Mouse (Mus musculus) megakaryocyte-erythroid progenitor cell, adult 5-6 weeks (primary cell): ENCODE results near the gene Farp1. TPM values are rescaled to one million over a fixed set of nuclear protein-coding genes. Genes with fewer than 3 reads are reported as not detected.

Source experiments
- ATAC-seq: replicated peaks from 2 replicates; pipeline ENCODE4 v1.8.0; 2016; ENCODE audit warnings: mild to moderate bottlenecking, inconsistent platforms; ENCODE audit not compliant: severe bottlenecking, poor library complexity, low FRiP score, low TSS enrichment
- total RNA-seq, 2 experiments: library from RNA; stranded (forward) in 1 of 2; stranded (reverse) in 1 of 2; fragments of 200-1000, 215-1000 nt in 1 of 2; fragments of >200 nt in 1 of 2; fragmentation: Nextera tagmentation in 1 of 2; gene quantifications; 2 replicates each; pipeline ENCODE4 v1.2.3; 2014 to 2017

Farp1 gene
- total RNA-seq, 2 experiments from 2014 or later = not detected

- no peak for ATAC-seq
Measured at GRCm38 (mm10) chr14:121244104-121244503, 209.1 kb downstream of the Farp1 start.

DNA sequence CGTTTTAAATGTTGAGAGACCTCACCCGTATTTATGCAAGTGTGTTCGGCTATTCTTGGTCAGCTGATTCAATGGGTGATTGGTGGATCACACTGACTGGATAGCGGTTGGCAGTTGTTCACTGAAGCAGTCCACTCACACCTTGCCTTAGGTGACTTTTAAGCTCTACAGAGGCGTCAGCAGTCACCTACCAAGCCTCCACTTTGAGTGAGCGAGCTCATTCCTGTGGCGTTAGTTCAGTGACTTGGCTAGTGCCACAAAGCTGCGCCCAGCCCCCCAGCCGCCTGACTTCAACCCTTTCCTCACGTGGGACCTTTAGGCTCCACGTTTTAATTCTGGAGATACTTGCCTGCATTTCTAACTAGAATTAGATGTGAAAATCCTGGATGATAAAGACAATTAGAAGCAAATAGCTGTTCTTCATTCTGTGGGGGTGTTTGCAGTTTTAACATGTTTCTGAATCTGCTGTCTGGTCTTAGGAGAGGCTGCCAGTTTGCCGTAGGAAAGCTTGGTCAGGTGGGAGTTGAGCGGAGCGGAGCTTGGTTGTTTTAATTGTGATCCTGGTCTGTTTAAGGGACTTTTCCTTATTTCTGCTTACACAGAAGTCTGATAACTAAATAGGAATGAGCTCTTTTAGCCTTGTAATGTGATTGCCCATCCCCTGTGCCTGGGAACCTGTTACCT is 211.2 kb downstream of the Farp1 start:
- ATAC-seq = no peak

- ATAC-seq = no peak
Measured at GRCm38 (mm10) chr14:121247287-121247686, 212.3 kb downstream of the Farp1 start.

DNA sequence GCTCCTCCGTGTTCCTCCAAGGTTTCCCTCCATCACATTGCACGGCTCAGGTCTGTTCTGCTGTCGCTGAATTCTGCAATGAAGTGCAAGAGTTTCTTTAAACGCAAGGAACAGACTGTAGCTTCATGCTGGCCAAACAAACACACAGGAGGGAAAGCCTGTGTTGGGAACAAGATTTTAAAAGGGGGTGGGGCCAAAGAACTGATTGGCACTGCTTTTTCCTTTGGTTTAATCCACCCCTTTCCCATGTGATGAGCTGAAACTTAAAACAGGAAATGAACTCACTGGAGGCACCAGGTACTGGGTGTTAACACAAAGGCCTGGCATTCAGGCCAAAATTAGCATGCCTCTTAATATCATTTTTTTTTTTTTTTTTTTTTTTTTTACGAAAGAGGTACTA is 213.3 kb downstream of the Farp1 start:
- no peak for ATAC-seq

DNA sequence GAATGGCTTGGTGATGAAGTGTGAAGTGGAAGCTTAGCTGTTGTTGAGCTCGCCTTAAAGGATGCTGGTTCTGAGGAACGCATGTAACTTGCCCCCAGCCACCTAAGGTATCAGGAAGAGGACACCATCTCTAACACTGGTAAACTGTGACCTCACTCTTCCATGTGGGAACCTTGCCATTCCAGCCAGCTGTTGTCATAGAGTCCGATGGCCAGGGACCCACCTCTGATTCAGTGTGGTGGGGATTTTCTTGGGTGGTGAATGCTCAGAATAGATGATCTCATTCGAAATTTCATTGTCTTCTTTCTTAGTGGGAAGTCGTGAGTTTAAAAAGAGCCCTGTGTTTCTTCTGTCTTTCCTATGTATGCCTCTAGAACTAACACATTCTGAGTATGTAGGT is 216.1 kb downstream of the Farp1 start:
- no peak for ATAC-seq

- no peak for ATAC-seq
Measured at GRCm38 (mm10) chr14:121251708-121252107, 216.7 kb downstream of the Farp1 start.

- no peak for ATAC-seq
Measured at GRCm38 (mm10) chr14:121252542-121252941, 217.5 kb downstream of the Farp1 start.

- no peak for ATAC-seq
Measured at GRCm38 (mm10) chr14:121254869-121255268, 219.9 kb downstream of the Farp1 start.

- no peak for ATAC-seq
Measured at GRCm38 (mm10) chr14:121255469-121255868, 220.5 kb downstream of the Farp1 start.

DNA sequence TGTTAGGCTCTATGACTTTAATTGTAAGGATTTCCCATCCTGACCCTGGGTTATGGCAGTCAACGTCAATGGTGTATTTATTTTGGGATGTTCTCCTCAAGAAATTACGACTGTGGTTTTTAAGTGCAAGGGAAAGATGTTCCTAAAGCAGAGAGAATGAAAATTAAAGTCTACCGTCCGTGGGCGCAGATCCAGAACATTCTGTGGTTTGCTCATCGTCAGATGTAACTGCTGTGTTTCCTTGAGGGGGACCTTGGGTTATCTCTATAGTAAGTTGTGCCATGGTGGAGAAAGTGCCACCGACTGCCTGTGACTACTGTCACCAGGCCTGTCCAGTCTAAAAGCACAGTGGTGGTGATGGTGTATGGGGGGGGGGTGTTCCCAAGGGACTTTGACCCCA is 221.9 kb downstream of the Farp1 start:
- ATAC-seq = no peak

- no peak for ATAC-seq
Measured at GRCm38 (mm10) chr14:121259332-121259731, 224.3 kb downstream of the Farp1 start.

DNA sequence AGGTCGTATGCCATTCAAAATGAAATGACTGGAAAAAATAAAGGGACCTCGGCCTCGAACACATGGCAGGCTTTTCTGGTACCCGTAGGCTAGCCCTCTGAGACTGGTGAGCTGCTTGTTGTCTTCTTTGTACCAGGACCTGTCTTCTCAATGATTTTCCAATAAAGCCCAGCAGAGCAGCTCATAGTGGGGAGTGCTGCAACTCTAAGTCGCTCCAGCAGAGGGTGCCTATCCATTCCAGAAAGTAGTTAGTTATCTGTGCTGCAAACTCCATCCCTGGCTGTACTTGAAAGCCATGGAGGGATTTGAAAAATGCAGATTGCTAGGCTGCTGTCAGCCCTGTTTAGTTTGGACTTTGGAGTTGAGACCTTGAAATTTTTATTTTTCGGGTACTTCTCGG is 224.8 kb downstream of the Farp1 start:
- ATAC-seq = peak; percentile 78

DNA sequence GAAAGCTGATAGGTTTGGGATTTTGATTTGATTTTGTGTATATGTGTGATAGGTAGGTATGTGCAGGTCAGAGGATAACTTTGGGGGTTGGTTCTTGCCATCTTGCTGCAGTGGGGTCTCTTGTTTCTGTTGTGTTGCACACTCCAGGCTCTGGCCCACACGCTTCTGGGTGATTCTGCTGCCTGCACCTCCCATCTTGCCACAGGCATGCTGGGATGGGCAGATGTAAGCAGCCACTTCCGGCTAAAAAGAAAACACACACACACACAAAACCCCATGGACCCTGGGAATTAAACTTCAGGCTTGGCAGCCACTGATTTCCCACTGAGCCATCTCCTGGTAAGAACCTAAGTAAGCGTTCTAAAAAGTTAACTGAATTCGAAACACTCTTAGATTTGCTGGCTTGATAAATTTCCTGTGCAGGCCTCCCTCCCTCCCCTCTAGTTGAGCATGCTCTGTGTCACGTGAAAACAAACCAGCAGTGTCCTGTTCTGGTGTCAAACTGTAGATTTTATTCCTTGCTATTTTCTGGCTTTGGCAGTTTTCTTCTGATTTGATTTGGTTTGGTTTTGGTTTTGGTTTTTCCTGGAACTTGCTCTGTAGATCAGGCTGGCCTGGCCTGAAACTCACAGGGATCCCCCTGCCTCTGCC is 226.4 kb downstream of the Farp1 start:
- ATAC-seq = no peak

DNA sequence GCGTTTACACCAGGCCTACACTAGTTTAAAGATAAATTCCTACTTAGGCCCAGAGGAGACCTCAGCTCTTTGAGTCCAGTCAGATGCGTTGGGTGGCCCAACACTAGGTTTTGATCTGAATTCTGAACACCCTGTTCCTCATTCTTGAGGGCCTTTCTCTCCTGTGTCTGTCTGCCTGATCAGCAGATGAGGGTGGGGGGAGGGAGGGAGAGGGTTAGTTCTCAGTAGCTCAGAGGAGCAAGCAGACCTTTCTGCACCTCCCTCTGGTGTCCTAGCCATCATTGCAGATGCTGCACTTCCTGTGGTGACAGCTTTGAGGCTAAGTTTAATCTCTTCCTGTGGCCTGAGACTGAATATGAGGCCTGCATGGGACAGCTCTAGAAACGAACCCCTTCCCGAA is 227.6 kb downstream of the Farp1 start:
- no peak for ATAC-seq

DNA sequence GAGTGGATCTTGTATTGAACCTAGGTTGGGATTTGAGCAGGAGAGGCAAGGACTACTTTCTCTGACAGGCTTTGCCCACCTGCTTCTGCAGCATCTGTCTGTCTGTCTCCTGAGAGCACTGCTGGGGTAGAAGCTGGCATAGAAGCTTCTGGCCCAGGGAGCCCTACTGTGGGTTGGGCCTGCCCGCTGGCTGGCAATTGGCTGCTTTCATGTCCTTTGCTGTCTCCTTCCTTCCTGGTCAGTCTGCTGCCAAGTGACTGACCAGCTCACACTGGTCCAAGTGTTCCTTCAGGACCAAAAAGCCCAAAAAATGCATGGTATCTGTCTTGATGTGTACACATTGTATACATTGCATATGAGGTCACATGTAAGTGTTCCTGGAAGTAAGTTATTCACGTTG is 228.9 kb downstream of the Farp1 start:
- ATAC-seq = no peak

DNA sequence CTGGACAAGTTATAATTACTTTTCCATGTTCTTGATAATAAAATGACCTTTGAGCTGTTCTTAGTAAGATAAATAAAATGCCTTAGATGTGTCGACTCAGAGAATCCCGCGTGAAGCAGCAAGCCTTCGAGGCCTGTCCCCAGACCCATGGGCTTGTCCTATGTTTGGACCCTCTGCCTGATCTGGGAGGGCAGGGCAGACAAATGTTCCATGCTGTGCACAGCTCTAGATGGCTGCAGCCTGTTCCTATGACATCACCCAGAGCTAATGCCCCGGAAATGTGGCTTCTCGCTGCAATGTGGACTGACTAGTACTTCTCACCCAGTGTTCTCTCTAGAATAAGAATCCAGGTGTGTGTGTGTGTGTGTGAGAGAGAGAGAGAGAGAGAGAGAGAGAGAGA is 229.5 kb downstream of the Farp1 start:
- no peak for ATAC-seq

DNA sequence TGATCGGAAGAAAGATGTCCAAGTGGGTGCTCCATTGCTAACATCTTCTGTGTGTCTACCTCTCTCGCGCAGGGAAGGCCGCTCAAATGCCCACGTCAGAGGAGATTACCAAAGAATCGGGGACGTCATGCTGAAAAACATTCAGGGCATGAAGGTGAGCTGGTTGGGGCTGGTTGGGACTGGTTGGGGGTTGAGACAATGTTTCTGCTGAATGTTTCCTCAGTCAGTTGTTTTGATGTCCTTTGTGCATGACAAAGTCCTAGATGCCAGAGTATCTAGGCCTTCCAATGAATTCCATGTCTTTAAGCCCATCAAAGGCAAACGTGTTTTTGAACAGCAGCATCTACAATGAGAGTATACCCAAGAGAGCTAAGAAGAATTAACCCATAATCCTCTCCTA is 232.8 kb downstream of the Farp1 start:
- no peak for ATAC-seq

DNA sequence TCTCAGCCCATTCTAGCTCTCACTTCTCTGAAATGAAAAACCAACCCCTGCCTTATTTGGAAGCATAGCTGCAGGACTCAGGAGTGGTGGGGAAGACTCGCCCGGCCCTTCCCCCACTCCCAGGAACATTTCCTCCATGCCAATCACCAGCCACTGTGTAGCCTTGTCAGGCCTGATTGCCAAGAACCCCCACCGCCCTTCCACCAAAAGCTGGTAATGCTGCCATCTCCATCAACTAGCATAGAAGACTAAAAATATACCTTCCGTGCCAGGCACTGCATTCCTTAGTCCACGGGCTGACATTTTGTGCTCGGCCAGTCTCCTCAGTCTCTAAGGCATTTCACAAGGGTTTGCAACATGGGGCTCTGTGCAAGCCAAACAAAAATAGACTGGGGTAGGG is 235.5 kb downstream of the Farp1 start:
- no peak for ATAC-seq

- no peak for ATAC-seq
Measured at GRCm38 (mm10) chr14:121274985-121275384, 240.0 kb downstream of the Farp1 start.

- no peak for ATAC-seq
Measured at GRCm38 (mm10) chr14:121276016-121276415, 241.0 kb downstream of the Farp1 start.

DNA sequence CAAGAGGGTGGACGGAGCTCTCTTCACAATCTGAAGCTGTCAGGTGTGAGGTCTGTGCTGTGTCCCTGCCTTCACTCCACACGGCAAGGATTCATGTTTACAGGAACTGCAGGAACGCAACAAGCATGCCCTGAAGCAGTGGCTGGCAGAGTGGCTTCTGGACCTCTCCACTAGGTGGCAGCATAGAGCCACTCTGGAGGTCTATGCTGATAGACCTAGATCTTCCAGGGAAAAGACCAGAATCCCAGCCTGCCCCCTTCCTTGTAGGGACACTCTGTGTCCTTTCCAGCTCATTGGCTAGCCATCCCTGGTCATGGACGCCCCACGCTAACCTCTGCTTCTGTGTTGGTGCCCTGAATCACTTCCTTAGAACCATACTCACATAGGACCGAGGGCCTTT is 244.1 kb downstream of the Farp1 start:
- ATAC-seq = peak; percentile 59
